Mouse (Mus musculus) cerebellum, adult 9-10 months (tissue): ENCODE data around the gene Ehmt2.
"Not testable (repeated sequence)": the region's sequence is repeated elsewhere in the genome, so short reads cannot be mapped to it uniquely, and the experiment has no call there.

ENCODE experiments used
- DNase-seq: peaks from one replicate; pipeline ENCODE4 v3.0.0; 2022

Ehmt2 gene

DNA sequence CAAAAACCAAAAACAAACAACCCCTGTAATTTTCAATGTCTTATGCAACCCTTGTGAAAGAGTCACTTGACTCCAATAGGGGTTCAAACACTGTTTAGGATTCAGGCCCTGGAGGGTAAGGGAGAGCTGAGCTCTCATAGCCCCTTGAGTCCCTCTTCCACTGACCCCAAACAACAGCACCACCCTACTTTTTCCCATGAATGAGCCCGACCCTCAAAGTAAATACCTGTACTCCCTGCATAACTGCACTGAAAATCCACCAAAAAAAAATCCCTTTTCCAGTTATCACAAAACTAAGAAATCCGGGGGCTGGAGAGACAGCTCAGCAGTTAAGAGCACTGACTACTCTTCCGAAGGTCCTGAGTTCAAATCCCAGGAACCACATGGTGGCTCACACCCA lies 57.6 kb downstream of the Ehmt2 start:
- no peak for DNase-seq

DNA sequence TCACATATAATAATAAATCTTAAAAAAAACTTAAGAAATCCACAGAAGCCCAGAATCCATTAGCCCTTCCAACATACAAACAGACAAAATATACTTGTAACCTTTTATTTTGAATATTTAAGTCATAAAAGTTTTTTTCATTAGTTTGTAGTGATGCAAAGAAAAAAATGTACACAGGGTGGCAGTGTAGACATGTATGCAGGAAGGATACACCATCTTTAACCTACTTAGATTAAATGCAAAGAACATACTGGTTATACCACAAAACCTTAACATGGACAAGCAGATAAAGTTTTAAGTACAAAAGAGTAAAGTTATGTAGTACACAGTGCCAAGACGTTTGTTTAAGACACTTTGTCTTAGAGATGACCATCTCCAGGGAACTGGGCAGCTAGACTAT lies 58.1 kb downstream of the Ehmt2 start:
- no peak for DNase-seq

DNA sequence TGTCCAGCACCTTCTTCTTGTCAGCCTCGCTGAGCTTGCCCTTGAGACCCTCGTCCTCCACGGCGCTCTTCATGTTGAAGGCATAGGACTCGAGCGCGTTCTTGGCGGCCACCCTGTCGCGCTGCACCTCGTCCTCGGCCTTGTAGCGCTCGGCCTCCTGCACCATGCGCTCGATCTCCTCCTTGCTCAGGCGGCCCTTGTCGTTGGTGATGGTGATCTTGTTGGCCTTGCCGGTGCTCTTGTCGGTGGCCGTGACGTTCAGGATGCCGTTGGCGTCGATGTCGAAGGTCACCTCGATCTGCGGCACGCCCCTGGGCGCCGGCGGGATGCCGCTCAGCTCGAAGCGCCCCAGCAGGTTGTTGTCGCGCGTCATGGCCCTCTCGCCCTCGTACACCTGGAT lies 59.0 kb downstream of the Ehmt2 start:
- DNase-seq: not testable (repeated sequence)

DNA sequence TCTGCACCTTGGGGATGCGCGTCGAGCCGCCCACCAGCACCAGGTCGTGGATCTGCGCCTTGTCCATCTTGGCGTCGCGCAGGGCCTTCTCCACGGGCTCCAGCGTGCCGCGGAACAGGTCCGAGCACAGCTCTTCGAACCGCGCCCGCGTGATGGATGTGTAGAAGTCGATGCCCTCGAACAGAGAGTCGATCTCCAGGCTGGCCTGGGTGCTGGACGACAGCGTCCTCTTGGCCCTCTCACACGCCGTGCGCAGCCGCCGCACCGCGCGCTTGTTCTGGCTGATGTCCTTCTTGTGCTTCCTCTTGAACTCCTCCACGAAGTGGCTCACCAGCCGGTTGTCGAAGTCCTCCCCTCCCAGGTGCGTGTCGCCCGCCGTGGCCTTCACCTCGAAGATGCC lies 59.7 kb downstream of the Ehmt2 start:
- DNase-seq: not testable (repeated sequence)

DNA sequence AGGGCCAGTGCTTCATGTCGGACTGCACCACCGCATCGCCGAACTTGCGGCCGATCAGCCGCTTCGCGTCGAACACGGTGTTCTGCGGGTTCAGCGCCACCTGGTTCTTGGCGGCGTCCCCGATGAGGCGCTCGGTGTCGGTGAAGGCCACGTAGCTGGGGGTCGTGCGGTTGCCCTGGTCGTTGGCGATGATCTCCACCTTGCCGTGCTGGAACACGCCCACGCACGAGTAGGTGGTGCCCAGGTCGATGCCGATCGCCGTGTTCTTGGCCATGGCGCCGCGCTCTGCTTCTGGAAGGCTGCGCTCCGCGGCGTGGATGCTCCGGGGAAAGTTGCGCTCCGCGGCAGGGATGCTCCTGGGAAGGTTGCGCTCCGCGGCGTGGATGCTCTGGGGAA lies 60.5 kb downstream of the Ehmt2 start:
- DNase-seq: not testable (repeated sequence)

DNA sequence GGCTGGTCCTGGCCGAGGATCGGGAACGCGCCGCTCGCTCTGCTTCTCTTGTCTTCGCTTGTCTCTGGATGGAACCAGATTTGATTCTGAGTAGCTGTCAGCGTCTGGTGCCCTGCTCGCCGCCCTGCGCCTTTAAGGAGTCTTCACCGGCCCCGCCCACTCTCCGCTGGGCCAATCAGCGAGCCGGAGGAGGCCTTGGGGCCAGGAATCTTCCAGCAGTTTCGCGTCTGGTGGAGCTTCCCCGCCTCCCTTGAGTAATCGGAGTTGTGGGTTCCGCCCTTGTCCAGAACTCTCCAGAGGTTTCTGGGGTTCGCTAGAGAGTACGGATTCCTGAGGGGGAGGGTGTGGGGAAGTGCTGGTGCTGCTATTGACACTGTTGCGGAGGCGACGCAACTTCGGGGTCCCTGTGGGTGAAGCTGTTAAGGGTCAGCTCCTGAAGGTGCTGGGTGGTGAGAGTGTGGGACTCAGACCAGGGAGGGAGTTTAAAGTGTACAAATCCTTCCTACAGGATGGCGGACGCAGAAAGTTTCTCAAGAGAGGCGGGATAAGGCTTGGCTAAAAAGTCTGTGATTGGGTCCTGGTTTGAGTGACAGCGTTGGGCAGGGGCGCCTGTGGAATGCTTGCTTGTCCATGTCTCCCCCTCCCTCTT lies 61.0 kb downstream of the Ehmt2 start, which contains the start of gene Hspa1b:
Hspa1b (minus strand) TSS at position 109 of the 649 bp plus-strand sequence.
- peak; percentile 82 for DNase-seq

DNA sequence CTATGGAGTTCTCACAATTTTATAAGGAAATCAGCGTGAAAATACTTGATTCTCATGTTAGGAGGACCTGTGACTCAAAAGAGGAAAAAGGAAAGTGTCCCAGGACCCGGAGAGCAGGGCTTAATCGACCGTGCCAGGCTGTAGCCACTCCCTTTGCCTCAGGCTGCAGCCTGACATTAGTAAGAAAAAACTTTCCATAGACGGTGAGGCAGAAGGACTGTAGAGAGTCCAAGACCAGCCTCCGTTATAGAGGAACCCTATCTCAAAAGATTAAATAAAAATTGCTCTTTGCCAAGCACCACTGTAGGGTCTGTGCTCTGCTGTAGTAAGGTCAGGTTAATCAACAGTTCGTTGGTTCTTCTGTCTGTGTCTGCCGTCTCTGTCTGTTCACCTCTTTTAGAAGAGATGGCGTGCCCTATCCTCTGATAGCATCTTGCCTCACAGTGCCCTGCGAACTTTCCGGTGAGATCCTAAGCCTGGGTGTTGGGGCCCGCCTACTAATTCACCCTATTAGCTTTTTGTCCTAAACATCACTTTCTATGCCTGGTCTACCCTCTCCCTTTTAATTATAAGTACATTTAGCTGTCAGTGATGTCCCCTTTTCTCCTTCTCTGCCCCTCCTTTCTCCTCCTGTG lies 61.7 kb downstream of the Ehmt2 start:
- DNase-seq: no peak

DNA sequence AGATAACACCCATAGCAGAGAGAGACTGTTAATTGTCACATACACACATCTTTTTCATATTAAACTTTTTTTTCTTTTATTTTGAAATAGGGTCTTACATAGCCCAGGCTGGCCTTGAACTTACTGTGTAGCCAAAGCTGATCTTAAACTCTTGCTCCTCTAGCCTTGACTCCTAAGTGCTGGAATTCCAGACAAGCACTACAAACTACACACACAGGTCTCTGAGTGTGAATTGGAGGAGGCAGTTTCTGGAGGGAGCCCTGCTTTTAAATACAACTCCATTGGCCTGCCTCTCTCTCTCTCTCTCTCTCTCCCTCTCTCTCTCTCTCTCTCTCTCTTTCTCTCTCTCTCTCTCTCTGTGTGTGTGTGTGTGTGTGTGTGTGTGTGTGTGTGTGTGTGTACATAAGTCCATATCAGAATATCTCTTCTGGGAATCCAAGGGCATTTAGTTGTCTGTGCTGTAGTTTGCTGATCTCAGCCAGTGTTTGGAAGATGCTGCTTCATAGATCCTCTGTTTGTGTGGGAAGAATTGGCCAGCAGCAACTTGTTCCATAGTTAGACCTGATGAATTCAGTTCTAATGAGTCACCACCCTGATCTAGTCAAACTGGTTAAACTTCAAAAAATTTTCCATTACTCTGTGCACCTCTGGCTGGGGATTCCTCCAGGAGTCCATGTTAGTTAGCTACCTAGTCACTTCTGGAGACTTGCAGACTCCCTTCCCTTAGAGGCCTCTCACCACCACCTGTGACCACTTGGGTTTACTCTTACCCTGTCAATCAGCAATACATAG lies 62.6 kb downstream of the Ehmt2 start:
- no peak for DNase-seq

DNA sequence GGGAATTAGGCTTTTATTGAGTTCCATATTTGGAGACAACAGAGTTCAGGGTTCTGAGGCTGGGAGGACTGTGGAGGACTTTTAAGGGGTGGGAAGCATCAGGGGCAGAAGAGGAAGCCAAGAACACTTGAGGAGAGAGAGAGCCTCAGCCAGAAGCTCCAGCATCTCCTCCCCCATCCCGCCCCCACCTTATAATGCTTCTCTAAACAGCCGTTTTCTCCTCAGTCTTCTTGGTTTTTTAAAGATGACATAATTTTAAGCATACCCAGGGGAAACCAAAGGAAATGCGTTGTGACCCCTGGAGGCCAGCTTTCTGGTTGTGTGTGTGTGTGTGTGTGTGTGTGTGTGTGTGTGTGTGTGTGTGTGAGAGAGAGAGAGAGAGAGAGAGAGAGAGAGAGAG lies 63.9 kb downstream of the Ehmt2 start:
- no peak for DNase-seq

DNA sequence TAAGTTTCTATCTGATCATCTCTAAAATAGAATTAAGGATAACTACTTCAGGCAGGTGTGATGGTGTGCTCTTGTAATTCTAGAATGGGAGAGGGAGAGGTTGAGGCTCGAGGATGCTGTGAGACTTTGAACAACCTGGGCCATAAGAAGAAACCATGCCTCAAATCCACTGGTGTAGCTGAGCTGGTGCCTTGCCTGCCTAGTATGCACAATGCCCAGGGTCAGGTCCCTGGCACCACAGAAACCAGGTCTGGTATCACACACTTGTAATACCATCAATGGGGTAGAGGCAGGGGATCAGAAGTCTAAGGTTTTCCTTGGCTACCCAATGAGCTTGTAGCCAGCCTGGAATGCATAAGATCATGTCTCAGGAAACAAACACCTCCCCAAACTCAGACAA lies 64.6 kb downstream of the Ehmt2 start:
- DNase-seq: no peak
